Mouse (Mus musculus): ENCODE data around the gene Abca7.

The Abca7 gene

GRCm38 (mm10) chr10:79974668-79975067 is 21.6 kb upstream of the Abca7 start:
- DNase-seq (ENCODE audit: low read depth) = no peak

GRCm38 (mm10) chr10:79976071-79976721 is 20.1 kb upstream of the Abca7 start:
- no peak for DNase-seq (ENCODE audit: low read depth)

DNA sequence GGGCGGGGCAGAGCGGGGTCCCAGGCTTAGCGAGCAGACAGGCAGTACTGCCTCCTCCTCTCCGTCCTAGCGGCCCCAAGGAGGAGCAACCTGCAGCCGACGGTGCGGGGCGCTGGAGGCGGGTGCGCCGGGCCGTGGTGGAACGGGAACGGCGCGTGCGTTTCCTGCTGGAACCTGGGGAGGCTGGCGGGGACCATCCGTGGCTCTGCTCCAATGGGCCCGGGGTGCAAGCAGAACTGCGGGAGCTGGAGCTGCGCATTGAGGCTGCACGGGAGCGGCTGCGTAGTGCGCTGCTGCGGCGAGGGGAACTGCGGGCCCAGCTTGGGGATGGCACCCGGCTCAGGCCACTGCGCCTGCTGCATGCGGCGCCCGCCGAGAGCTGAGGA is 19.6 kb upstream of the Abca7 start:
- no peak for DNase-seq (ENCODE audit: low read depth)

DNA sequence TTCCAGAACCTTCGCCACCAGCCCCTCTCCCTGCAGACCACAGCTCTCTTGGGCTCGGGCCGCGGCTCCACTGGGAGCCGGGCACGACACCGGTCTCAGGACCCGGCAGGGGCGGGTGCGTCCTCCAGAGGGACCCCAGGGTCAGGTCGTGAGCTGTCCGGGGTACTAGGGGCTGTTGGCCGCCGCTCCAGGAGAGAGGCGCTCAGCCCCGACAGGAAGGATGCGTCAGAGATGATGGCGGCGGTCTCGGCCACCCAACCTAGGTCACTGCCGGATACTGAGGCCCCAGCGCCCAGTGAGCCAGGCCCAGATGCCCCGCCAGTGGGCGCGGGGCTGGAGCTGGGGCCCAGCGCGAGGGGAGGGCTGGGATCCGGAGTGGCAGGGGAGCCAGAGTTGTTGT is 19.0 kb upstream of the Abca7 start:
- DNase-seq (ENCODE audit: low read depth) = no peak

DNA sequence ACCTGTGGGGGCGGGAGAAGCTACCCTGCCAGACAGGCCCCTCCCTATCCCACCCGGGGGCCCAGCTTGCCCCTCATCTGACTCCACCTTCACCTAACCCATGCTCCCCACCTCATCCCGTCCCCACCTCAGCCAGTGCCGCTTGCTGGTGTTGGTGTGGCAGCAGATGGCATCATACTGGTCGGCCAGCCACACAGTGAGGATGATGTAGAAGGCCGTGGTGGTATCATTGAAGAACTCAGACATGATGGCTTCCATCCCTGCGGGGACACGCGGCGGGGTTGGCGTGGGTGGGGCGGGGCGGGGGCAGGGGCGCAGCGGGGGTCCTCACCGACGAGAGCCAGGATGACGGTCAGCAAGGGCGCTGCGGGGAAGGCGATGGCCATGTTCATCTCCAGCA is 18.2 kb upstream of the Abca7 start:
- no peak for DNase-seq (ENCODE audit: low read depth)

- no peak for DNase-seq (ENCODE audit: low read depth)
Observed at GRCm38 (mm10) chr10:79979401-79980155, 16.7 kb upstream of the Abca7 start.

GRCm38 (mm10) chr10:79983205-79983604 is 13.1 kb upstream of the Abca7 start:
- DNase-seq (ENCODE audit: low read depth) = no peak

GRCm38 (mm10) chr10:79983670-79984069 is 12.6 kb upstream of the Abca7 start:
- DNase-seq (ENCODE audit: low read depth) = peak; percentile 87

DNA sequence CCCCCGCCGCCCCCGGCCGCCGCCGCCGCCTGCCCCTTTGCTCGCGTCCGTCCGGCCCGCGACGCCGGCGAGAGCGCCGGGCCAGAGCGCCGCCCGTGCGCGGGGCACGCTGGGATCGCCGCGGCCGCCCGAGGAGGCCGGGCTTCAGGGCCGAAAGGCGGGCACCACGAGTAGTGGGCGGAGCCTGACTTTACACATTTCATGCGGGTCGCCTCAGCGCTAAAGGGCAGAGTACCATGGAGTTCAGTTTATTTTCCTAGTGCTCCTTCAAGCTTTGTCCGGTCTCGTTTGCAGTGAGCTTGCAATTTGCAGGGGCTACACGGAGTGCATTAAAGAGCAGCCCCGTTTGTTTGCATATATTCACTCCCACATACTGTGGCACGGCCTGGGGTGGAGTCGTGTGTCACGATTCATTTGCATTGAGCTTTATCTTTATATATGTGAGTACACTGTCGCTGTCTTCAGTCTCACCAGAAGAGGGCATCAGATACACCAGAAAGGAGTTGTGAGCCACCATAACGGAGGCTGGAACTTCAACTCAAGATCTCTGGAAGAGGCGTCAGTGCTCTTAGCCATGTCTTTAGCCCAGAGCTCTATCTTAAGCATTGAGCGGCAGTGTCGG is 12.0 kb upstream of the Abca7 start, which contains the start of gene Tmem259:
TSS of gene Tmem259 (minus strand) at position 136 of the 622 bp plus-strand sequence.
- no peak for DNase-seq (ENCODE audit: low read depth)

DNA sequence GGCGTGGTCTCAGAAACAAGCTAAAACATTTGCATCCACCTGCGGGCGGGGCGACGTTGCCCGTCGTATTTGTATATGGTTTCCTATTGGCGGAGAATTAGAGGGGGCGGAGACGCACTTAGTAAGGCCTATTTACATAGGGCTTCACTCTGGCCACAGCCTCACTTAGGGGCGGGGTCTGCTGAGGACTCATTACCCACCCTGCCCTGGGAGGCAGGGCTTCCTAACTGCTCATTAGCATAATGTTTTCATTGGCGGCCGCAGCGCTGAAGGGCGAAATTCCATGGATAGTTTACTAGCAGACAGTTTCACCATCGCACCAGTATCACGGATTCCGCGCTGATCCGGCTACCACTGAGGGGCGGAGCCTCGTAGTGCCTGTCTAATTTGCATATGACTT is 11.4 kb upstream of the Abca7 start:
- peak; percentile 99 for DNase-seq (ENCODE audit: low read depth)

- DNase-seq (ENCODE audit: low read depth) = peak; percentile 84
Observed at GRCm38 (mm10) chr10:79985334-79986231, 10.7 kb upstream of the Abca7 start.

DNA sequence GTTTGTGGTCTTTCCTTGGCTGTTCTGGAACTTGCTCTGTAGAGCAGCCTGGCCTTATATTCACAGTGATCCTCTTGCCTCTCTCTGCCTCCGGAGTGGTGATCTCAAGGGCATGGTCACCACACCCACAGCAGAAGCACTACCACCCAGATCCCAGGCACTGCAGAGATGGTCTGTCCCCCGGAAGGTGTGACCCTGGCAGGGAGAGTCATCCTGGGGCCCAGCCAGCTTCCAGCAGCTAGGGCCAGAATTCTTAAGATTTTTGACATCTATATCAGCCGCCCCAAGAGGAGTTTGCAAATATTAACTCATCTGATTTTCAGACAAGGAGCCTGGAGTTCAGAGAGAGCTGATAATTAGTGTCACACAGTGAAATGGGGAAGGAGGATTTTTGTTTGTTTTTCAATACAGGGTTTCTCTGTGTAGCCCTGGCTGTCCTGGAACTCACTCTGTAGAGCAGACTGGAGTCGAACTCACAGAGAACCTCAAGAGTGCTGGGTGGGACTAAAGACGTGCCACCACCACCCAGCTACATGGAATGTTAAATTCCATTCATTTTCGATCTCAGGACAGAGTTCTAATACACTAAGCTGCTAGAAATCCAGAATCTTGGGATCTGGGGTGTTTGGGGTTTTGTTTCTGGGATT is 9.9 kb upstream of the Abca7 start:
- no peak for DNase-seq (ENCODE audit: low read depth)

DNA sequence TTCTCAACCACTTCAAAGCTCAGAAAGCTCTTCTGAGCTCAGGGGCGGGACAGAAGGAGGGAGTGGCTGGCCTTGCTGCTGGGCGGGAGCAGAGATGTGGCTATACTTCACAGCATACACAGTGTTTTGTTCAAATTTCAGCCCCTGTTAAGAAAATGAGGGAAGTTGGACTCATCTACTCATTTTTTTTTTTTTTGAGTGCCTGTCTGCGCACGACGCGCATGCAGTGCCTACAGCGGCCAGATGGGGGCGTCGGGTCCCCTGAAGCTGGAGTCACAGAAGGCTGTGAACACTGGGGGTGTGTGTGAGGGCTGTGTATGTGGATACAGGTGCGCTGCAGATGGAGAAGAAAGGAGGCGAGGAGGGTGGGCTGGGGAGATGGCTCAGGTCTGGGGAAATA is 9.3 kb upstream of the Abca7 start:
- DNase-seq (ENCODE audit: low read depth) = peak; percentile 96

DNA sequence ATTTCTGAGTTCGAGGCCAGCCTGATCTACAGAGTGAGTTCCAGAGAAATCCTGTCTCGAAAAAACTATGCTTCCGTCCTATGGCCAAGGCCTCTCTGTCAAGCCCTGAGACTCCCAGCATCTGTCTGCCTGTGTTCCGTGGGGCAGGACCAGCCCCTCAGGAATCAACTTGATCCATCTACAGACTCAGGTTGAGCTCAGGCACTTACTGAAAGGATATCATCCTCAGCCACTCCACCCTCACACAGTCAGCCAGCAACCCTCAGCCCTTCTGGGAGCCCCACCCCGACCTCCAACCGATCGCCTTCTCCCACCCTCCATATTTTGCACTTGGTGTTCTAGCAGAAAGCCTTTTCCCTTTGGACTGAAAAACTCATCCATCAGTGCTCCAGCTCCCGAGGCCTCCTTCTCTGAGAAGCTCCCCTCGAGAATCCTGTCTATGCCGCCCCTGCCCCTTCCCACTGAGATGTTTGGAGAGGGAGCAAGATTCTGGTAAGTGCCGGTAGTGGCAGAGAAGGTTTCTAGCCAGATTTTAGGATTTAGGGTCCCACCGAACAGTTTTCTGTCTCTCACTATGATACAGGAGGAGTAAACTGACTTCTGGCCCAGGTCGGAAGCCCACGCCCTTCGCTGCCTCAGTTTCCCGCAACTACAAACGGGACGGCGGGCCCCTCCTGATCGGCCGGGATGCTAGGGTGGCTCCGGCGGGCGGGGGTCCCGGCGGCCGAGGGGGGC is 8.4 kb upstream of the Abca7 start:
- peak; percentile 44 for DNase-seq (ENCODE audit: low read depth)

- DNase-seq (ENCODE audit: low read depth) = peak; percentile 63
Observed at GRCm38 (mm10) chr10:79988506-79989271, 7.6 kb upstream of the Abca7 start, which contains the start of gene Cnn2. Gene Cnn2, plus strand, starts transcription at chr10:79988584.

GRCm38 (mm10) chr10:79989272-79989786 is 7.0 kb upstream of the Abca7 start:
- DNase-seq (ENCODE audit: low read depth) = no peak

DNA sequence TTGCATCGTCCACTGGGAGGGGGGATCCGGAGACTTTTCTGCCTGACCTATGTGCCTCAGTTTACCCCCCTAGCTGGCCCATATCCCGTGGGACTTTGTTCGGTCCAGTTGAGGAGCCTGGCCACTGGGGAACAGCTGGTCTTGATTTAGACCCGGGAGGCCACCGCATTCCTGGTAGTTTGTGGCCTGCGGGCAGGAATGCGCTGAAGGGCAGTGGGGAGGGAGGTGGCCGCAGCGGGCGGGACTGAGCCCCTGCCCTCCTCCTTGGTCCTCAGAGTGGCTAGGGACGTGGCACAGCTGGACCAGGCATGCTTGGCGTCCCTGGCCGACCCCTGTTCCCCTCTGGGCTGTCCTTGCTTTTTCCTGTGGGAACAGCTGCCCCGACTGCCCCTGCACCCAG is 6.4 kb upstream of the Abca7 start:
- no peak for DNase-seq (ENCODE audit: low read depth)

- peak; percentile 29 for DNase-seq (ENCODE audit: low read depth)
Observed at GRCm38 (mm10) chr10:79991099-79991498, 5.2 kb upstream of the Abca7 start.

- peak; percentile 48 for DNase-seq (ENCODE audit: low read depth)
Observed at GRCm38 (mm10) chr10:79991548-79991947, 4.7 kb upstream of the Abca7 start.

Measured in naive thymus-derived CD4-positive, alpha-beta T cell, adult 2 months (primary cell).